26 mouse cellular contexts compared by ENCODE assay signal in the genomic region with DNA sequence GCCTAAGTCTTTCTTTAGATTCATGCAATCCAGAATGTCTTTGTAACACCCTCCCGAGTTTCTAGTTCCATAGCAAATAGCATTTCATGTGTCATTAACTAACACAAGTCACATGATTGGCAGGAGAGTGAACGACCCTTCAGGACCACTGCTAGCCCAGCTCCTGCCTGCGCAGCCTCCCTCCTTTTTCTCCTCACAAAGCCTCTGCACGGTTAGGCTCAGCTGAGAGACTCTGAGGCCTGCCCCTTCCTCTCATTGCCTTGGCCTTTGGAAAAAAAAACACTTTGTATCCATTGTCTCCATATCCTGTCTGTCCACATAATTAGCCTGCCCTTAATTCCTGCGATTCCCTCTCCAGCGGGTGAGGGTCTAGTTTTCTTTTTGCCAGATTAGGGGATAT. TPM values are rescaled to one million over a fixed set of nuclear protein-coding genes. Genes with fewer than 3 reads are reported as not detected.
DNase-seq lines count a peak whose midpoint lies in the region; ATAC-seq and TF ChIP-seq lines count a peak whose summit lies in the region.
"Had no signal": no experiment of that assay in that cellular context is flagged by ENCODE, and none has a peak within 500 bp of the region (broad histone marks: within the 10 kb centered on the region; RNA-seq: fewer than 3 reads in every experiment).

No protein-coding gene starts in this region.

- WGBS in heart, postnatal 0 days: 50% methylated on average over 6 of the region's 6 CpGs
- 44% methylated on average over 6 of the region's 6 CpGs for WGBS in lung, embryonic 16.5 days

- no peak for TF ChIP-seq EP300 in heart, postnatal 0 days (IDR thresholded peaks at IDR 0.05; ENCODE audit: low read depth)

- peaks cover 3% of the 10 kb centered on the region; the same call in 1 of the 2 replicates for H3K4me1 ChIP-seq in heart, postnatal 0 days (ENCODE audit: control insufficient read depth, insufficient read depth)
- H3K4me1 ChIP-seq in lung, embryonic 16.5 days (replicated peaks; ENCODE audit: control insufficient read depth, insufficient read depth, low read length): peaks cover 13% of the 10 kb centered on the region
- H3K4me1 ChIP-seq: embryonic facial prominence, embryonic 12.5 days; forebrain, embryonic 12.5 days; hindbrain, embryonic 15.5 days had no signal

- H3K4me3 ChIP-seq in gastrocnemius, adult 2 months: no peak overlapping the region
- no peak overlapping the region for H3K4me3 ChIP-seq in heart, postnatal 0 days (ENCODE audit: low read depth, low read length)
- H3K4me3 ChIP-seq in lung, embryonic 16.5 days (ENCODE audit: low read length): no peak overlapping the region
- H3K4me3 ChIP-seq: embryonic facial prominence, embryonic 12.5 days; forebrain, embryonic 12.5 days; heart, embryonic 12.5 days; hindbrain, embryonic 10.5 days; hindbrain, embryonic 15.5 days had no signal

- no peaks in the 10 kb centered on the region for H3K36me3 ChIP-seq in heart, postnatal 0 days (replicated peaks; ENCODE audit: control insufficient read depth, insufficient read depth, low read length)
- H3K36me3 ChIP-seq in lung, embryonic 16.5 days (ENCODE audit: control insufficient read depth, insufficient read depth, low read length): no peaks in the 10 kb centered on the region
- H3K36me3 ChIP-seq: embryonic facial prominence, embryonic 12.5 days; forebrain, embryonic 12.5 days; heart, embryonic 12.5 days; hindbrain, embryonic 10.5 days; hindbrain, embryonic 15.5 days had no signal

- no peak for TF ChIP-seq CTCF in gastrocnemius, adult 2 months (IDR thresholded peaks at IDR 0.05)
- no peak for TF ChIP-seq CTCF in heart, postnatal 0 days (IDR thresholded peaks at IDR 0.05; ENCODE audit: low read depth)

- no peak overlapping the region for H3K9ac ChIP-seq in heart, postnatal 0 days (replicated peaks; ENCODE audit: low read depth, low read length)
- no peak overlapping the region for H3K9ac ChIP-seq in lung, embryonic 16.5 days (ENCODE audit: low read length)
- H3K9ac ChIP-seq: embryonic facial prominence, embryonic 12.5 days; forebrain, embryonic 12.5 days; heart, embryonic 12.5 days; hindbrain, embryonic 15.5 days had no signal

- peak overlapping the region; percentile 72 for H3K27ac ChIP-seq in gastrocnemius, adult 2 months
- H3K27ac ChIP-seq in heart, postnatal 0 days (ENCODE audit: low read depth): 0 out of 2 replicates have a peak overlapping the region, but pooled peaks have one; percentile 2
- peak overlapping the region; percentile 80 for H3K27ac ChIP-seq in lung, embryonic 16.5 days (ENCODE audit: low read length)
- H3K27ac ChIP-seq: embryonic facial prominence, embryonic 12.5 days; forebrain, embryonic 12.5 days; hindbrain, embryonic 10.5 days; hindbrain, embryonic 15.5 days had no signal

- ATAC-seq in heart, postnatal 0 days (ENCODE audit: insufficient read depth, low read depth): no peak
- ATAC-seq in lung, embryonic 16.5 days (ENCODE audit: low read depth): 0 out of 2 replicates have a peak, but pooled peaks have one; percentile 51
- ATAC-seq: forebrain, embryonic 16.5 days; intestine, embryonic 16.5 days had no signal

- intact Hi-C loops in gastrocnemius, adult 2 months (cut with DNase I): no loop called here
- intact Hi-C loops in heart, postnatal 10 days (cut with DNase I): no loop called here

- H3K27me3 ChIP-seq in heart, postnatal 0 days (ENCODE audit: control insufficient read depth, insufficient read depth, low read length): 0 out of 2 replicates have a peak, but pooled peaks cover 3% of the 10 kb centered on the region
- no peaks in the 10 kb centered on the region for H3K27me3 ChIP-seq in lung, embryonic 16.5 days (ENCODE audit: control insufficient read depth, insufficient read depth, low read depth, low read length)
- H3K27me3 ChIP-seq: embryonic facial prominence, embryonic 12.5 days; forebrain, embryonic 12.5 days; hindbrain, embryonic 15.5 days had no signal

- no peak for DNase-seq in gastrocnemius, adult 2 months
- DNase-seq in gastrocnemius, adult 8-10 months (ENCODE audit: low spot score in 2 of 2): no peak
- DNase-seq in heart, postnatal 0 days (ENCODE audit: low spot score): no peak
- no peak for DNase-seq in heart, postnatal 10 days
- no peak for DNase-seq in lung, adult 18-20 months
- DNase-seq in lung, postnatal 25 days (ENCODE audit: low spot score): peak; percentile 44
- DNase-seq in adrenal gland, postnatal 36 days: no peak
- DNase-seq: adrenal gland, postnatal 10 days; cerebellum, adult 18-20 months; cerebellum, adult 9-11 months; cerebellum, postnatal 36 days; embryo, embryonic 11 days; gastrocnemius, postnatal 25 days; heart, postnatal 14 days had no signal

- no peaks in the 10 kb centered on the region for H3K9me3 ChIP-seq in heart, postnatal 0 days (replicated peaks; ENCODE audit: control insufficient read depth, low read length)
- H3K9me3 ChIP-seq in lung, embryonic 16.5 days (ENCODE audit: control insufficient read depth, low read length): no peaks in the 10 kb centered on the region
- H3K9me3 ChIP-seq: embryonic facial prominence, embryonic 12.5 days; forebrain, embryonic 12.5 days; heart, embryonic 12.5 days; hindbrain, embryonic 10.5 days; hindbrain, embryonic 15.5 days had no signal

- H3K4me2 ChIP-seq in heart, postnatal 0 days (ENCODE audit: low read depth, low read length): no peak overlapping the region
- H3K4me2 ChIP-seq in lung, embryonic 16.5 days (ENCODE audit: low read depth, low read length): no peak overlapping the region
- H3K4me2 ChIP-seq: embryonic facial prominence, embryonic 12.5 days; forebrain, embryonic 12.5 days; heart, embryonic 12.5 days; hindbrain, embryonic 15.5 days had no signal

RNA-seq across cellular contexts. Expression of gene Cyb561, which starts 4.4 kb away (rescaled TPM):
- 1 to 10 TPM; 3.9 to 4.7 TPM for total RNA-seq in gastrocnemius, adult 2 months (2021)
- total RNA-seq in gastrocnemius, adult 8-10 months (2022): 1 to 10 TPM; 2.8 to 5.2 (median 3.8) TPM
- total RNA-seq in heart, postnatal 0 days (2014; rRNA removed; ENCODE audit: low replicate concordance): 9.5 and 11.4 TPM in 2 replicates
- polyA plus RNA-seq in heart, postnatal 0 days (2015; fragmentation: Nextera tagmentation; extraction: Ambion mirVana): 5.9 and 7.1 TPM in 2 replicates
- 10 to 100 TPM in 1 of 2 experiments, 1 to 10 TPM in 1; 8.0 to 15.4 TPM for total RNA-seq in heart, postnatal 10 days (2021)
- polyA plus RNA-seq in lung, embryonic 16.5 days (2015; fragmentation: Nextera tagmentation; extraction: Ambion mirVana): 41.9 and 44.6 TPM in 2 replicates
- total RNA-seq in adrenal gland, postnatal 36 days (2021): 100 to 1,000 TPM; 134 to 165 TPM

RNA-seq across cellular contexts. Expression of gene Ace, which starts 10.2 kb away (rescaled TPM):
- total RNA-seq in gastrocnemius, adult 2 months (2021): 10 to 100 TPM; 18.4 to 24.6 TPM
- total RNA-seq in gastrocnemius, adult 8-10 months (2022): 10 to 100 TPM in 3 of 4 experiments, 1 to 10 TPM in 1; 9.4 to 21.2 (median 13.4) TPM
- 6.1 and 17.1 TPM in 2 replicates for total RNA-seq in heart, postnatal 0 days (2014; rRNA removed; ENCODE audit: low replicate concordance)
- 3.3 and 3.7 TPM in 2 replicates for polyA plus RNA-seq in heart, postnatal 0 days (2015; fragmentation: Nextera tagmentation; extraction: Ambion mirVana)
- total RNA-seq in heart, postnatal 10 days (2021): 10 to 100 TPM; 20.4 to 29.1 TPM
- polyA plus RNA-seq in lung, embryonic 16.5 days (2015; fragmentation: Nextera tagmentation; extraction: Ambion mirVana): 16.2 and 17.9 TPM in 2 replicates
- total RNA-seq in adrenal gland, postnatal 36 days (2021): 10 to 100 TPM in 1 of 2 experiments, 1 to 10 TPM in 1; 8.0 to 15.5 TPM
- total RNA-seq: granulocyte monocyte progenitor cell, adult 5-6 weeks; MEL had no signal

RNA-seq across cellular contexts. Expression of gene Ace3, which starts 37.0 kb away (rescaled TPM):
- total RNA-seq in gastrocnemius, adult 2 months (2021): not detected
- total RNA-seq in gastrocnemius, adult 8-10 months (2022): not detected
- total RNA-seq in heart, postnatal 0 days (2014; rRNA removed; ENCODE audit: low replicate concordance): not detected in 2 replicates
- not detected in 2 replicates for polyA plus RNA-seq in heart, postnatal 0 days (2015; fragmentation: Nextera tagmentation; extraction: Ambion mirVana)
- total RNA-seq in heart, postnatal 10 days (2021): not detected
- polyA plus RNA-seq in lung, embryonic 16.5 days (2015; fragmentation: Nextera tagmentation; extraction: Ambion mirVana): 0.34 and 0.45 TPM in 2 replicates
- total RNA-seq in adrenal gland, postnatal 36 days (2021): not detected
- total RNA-seq: adrenal gland, postnatal 10 days; gastrocnemius, postnatal 25 days; granulocyte monocyte progenitor cell, adult 5-6 weeks; heart, postnatal 14 days; MEL had no signal
- polyA plus RNA-seq: C2C12; embryonic facial prominence, embryonic 12.5 days; forebrain, embryonic 12.5 days; forebrain, embryonic 16.5 days; frontal cortex, adult 2 months; heart, embryonic 12.5 days; hindbrain, embryonic 10.5 days; hindbrain, embryonic 15.5 days had no signal

RNA-seq across cellular contexts. Expression of gene Kcnh6, which starts 50.4 kb away (rescaled TPM):
- not detected for total RNA-seq in gastrocnemius, adult 2 months (2021)
- total RNA-seq in gastrocnemius, adult 8-10 months (2022): not detected
- total RNA-seq in heart, postnatal 0 days (2014; rRNA removed; ENCODE audit: low replicate concordance): 0.97 TPM in 1 of 2 replicates, not detected in the other
- 0.10 and 0.12 TPM in 2 replicates for polyA plus RNA-seq in heart, postnatal 0 days (2015; fragmentation: Nextera tagmentation; extraction: Ambion mirVana)
- under 1 TPM in 1 of 2 experiments, not detected in 1; 0.31 TPM for total RNA-seq in heart, postnatal 10 days (2021)
- polyA plus RNA-seq in lung, embryonic 16.5 days (2015; fragmentation: Nextera tagmentation; extraction: Ambion mirVana): 0.23 and 0.34 TPM in 2 replicates
- under 1 TPM in 1 of 2 experiments, not detected in 1; 0.13 TPM for total RNA-seq in adrenal gland, postnatal 36 days (2021)
- total RNA-seq: gastrocnemius, postnatal 25 days; granulocyte monocyte progenitor cell, adult 5-6 weeks had no signal
- polyA plus RNA-seq: C2C12; heart, embryonic 12.5 days had no signal

Comparison
In these comparisons a context has a peak if more than half of its experiments do, and no peak if none do; other contexts are left out.
1. H3K27ac ChIP-seq: peak in every context shown above with its lines; median percentile 80 in lung, embryonic 16.5 days; 72 in gastrocnemius, adult 2 months; 2 in heart, postnatal 0 days.
2. RNA of gene Cyb561, which starts 4.4 kb away (total RNA-seq): 134 to 165 TPM in adrenal gland, postnatal 36 days; 8.0 to 15.4 TPM in heart, postnatal 10 days, 9.5 to 11.4 TPM in heart, postnatal 0 days, 3.9 to 4.7 TPM in gastrocnemius, adult 2 months and 2.8 to 5.2 TPM in gastrocnemius, adult 8-10 months; every median in the first group is over 4 times any median in the second.